Mouse (Mus musculus) kidney, postnatal 14 days (tissue): ENCODE results near the gene Sox5.
A peak's percentile ranks its signal among the peaks of the same experiment; 100 is the strongest.

Source experiments
- DNase-seq: peaks from one replicate; pipeline ENCODE4 v3.0.0; 2022; ENCODE audit warnings: mixed read lengths

Gene Sox5

GRCm38 (mm10) chr6:144477287-144478064, 304.3 kb downstream of the Sox5 start:
- DNase-seq, result no peak

GRCm38 (mm10) chr6:144473437-144473836, 308.3 kb downstream of the Sox5 start:
- DNase-seq, result no peak

- DNase-seq, result no peak
Observed at GRCm38 (mm10) chr6:144472089-144472900, 309.5 kb downstream of the Sox5 start.

GRCm38 (mm10) chr6:144466711-144467110, 315.1 kb downstream of the Sox5 start:
- DNase-seq, result no peak

GRCm38 (mm10) chr6:144463691-144464090, 318.1 kb downstream of the Sox5 start:
- no peak for DNase-seq

- DNase-seq, result no peak
Observed at GRCm38 (mm10) chr6:144463274-144463673, 318.5 kb downstream of the Sox5 start.

GRCm38 (mm10) chr6:144459486-144459885, 322.3 kb downstream of the Sox5 start:
- no peak for DNase-seq

GRCm38 (mm10) chr6:144457500-144457899, 324.3 kb downstream of the Sox5 start:
- DNase-seq, result no peak

- DNase-seq, result no peak
Observed at GRCm38 (mm10) chr6:144454291-144455276, 327.2 kb downstream of the Sox5 start.

GRCm38 (mm10) chr6:144453605-144454004, 328.2 kb downstream of the Sox5 start:
- no peak for DNase-seq

GRCm38 (mm10) chr6:144453147-144453546, 328.6 kb downstream of the Sox5 start:
- no peak for DNase-seq

GRCm38 (mm10) chr6:144452200-144452977, 329.4 kb downstream of the Sox5 start:
- DNase-seq, result no peak

- DNase-seq, result no peak
Observed at GRCm38 (mm10) chr6:144451631-144452030, 330.1 kb downstream of the Sox5 start.

- no peak for DNase-seq
Observed at GRCm38 (mm10) chr6:144445761-144446373, 335.9 kb downstream of the Sox5 start.

GRCm38 (mm10) chr6:144444367-144444766, 337.4 kb downstream of the Sox5 start:
- DNase-seq, result no peak

GRCm38 (mm10) chr6:144443681-144444080, 338.1 kb downstream of the Sox5 start:
- DNase-seq, result no peak

GRCm38 (mm10) chr6:144429276-144429675, 352.5 kb downstream of the Sox5 start:
- no peak for DNase-seq

GRCm38 (mm10) chr6:144408030-144408429, 373.7 kb downstream of the Sox5 start:
- DNase-seq, result peak; percentile 33

- no peak for DNase-seq
Observed at GRCm38 (mm10) chr6:144398115-144398514, 383.7 kb downstream of the Sox5 start.

GRCm38 (mm10) chr6:144393151-144393550, 388.6 kb downstream of the Sox5 start:
- no peak for DNase-seq

- DNase-seq, result no peak
Observed at GRCm38 (mm10) chr6:144389333-144390054, 392.3 kb downstream of the Sox5 start.
